Mouse (Mus musculus): ENCODE results near the gene Cep104. TPM values are rescaled to one million over a fixed set of nuclear protein-coding genes. Genes with fewer than 3 reads are reported as not detected.

Gene Cep104
- 11.4 and 14.3 TPM in 2 replicates for polyA plus RNA-seq (2014; fragmentation: Nextera tagmentation; extraction: Ambion mirVana)

GRCm38 (mm10) chr4:153974431-153975291 is at the start of gene Cep104, which contains the start of gene Dffb:
Gene Cep104, plus strand, starts transcription at chr4:153975194.
Gene Dffb, minus strand, starts transcription at chr4:153975126.
- peak; percentile 91 for ATAC-seq (replicated peaks; ENCODE audit: insufficient number of reproducible peaks, low FRiP score, low TSS enrichment)
- H3K9me3 ChIP-seq (replicated peaks; ENCODE audit: control insufficient read depth, low read length): no peaks in the 10 kb centered on the region
- 1% methylated on average over 68 of the region's 68 CpGs for WGBS (ENCODE audit: insufficient replicate concordance)
- H3K36me3 ChIP-seq (ENCODE audit: control insufficient read depth, insufficient read depth, low read length): peaks cover 6% of the 10 kb centered on the region
- H3K4me2 ChIP-seq: peak within 1 kb of the TSS; percentile 96
- peaks cover 4% of the 10 kb centered on the region for H3K4me1 ChIP-seq (ENCODE audit: control insufficient read depth, insufficient read depth, low read length)
- no peaks in the 10 kb centered on the region for H3K27me3 ChIP-seq (ENCODE audit: control insufficient read depth, insufficient read depth, low read length)
- H3K9ac ChIP-seq (ENCODE audit: low read depth, low read length): peak within 1 kb of the TSS; percentile 90
- peak within 1 kb of the TSS; percentile 84 for H3K4me3 ChIP-seq (ENCODE audit: low read depth, low read length)
- H3K27ac ChIP-seq (ENCODE audit: low read depth, low read length): no peak within 1 kb of the TSS; the same call in 1 of the 2 replicates

GRCm38 (mm10) chr4:153928772-153929299 is 46.2 kb upstream of the Cep104 start:
- H3K27ac ChIP-seq (ENCODE audit: low read depth, low read length): no peak overlapping the region
- H3K4me3 ChIP-seq (ENCODE audit: low read depth, low read length): no peak overlapping the region
- no peaks in the 10 kb centered on the region for H3K4me1 ChIP-seq (ENCODE audit: control insufficient read depth, insufficient read depth, low read length)
- H3K27me3 ChIP-seq (ENCODE audit: control insufficient read depth, insufficient read depth, low read length): no peaks in the 10 kb centered on the region
- 81% methylated on average over 11 of the region's 11 CpGs for WGBS (ENCODE audit: insufficient replicate concordance)
- no peaks in the 10 kb centered on the region for H3K36me3 ChIP-seq (ENCODE audit: control insufficient read depth, insufficient read depth, low read length)
- H3K4me2 ChIP-seq: no peak overlapping the region
- ATAC-seq (replicated peaks; ENCODE audit: insufficient number of reproducible peaks, low FRiP score, low TSS enrichment): no peak
- H3K9me3 ChIP-seq (replicated peaks; ENCODE audit: control insufficient read depth, low read length): no peaks in the 10 kb centered on the region
- H3K9ac ChIP-seq (ENCODE audit: low read depth, low read length): no peak overlapping the region

DNA sequence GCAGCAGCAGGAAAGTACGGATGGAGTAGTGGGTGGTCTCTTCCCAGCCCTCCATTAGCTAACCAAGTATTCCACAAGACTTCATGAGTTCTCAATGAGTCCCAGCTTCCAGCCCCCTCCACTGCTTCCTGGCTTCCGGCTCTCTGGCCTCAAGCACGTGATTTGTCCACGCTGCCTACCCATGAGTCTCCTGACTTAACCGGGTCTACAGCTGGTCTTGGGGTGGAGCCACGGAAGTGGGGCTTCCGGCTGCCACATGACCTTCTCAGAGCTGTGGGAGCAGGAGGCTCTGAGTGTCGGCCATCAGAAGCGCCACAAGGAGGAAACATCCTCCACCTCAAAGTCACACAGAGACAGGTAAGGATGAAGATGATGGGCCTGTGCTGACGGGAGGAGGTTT is 45.6 kb upstream of the Cep104 start:
- H3K4me1 ChIP-seq (ENCODE audit: control insufficient read depth, insufficient read depth, low read length): no peaks in the 10 kb centered on the region
- WGBS (ENCODE audit: insufficient replicate concordance): 64% methylated on average over 10 of the region's 10 CpGs

DNA sequence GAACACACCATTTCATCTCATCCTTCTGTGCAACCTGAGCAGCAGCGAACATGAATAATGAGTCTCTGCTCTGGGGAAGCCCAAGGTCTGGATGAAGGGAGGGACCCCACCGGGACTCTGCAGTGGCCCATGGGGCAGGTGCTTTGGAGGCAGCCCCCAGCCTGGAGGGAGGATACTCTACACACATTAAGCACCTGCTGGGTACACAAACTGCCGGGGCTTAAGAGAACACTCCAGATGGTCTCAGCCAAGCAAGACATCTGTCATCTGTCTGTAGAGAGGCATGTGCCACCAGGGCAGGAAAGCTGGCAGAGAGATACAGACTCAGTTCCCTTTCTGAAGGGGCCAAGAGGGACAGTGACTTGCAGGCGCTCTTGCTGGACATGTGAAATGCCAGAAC is 45.1 kb upstream of the Cep104 start:
- Histone ChIP-seq H3K9ac (ENCODE audit: low read depth, low read length) (no peak overlapping the region), H3K27ac (ENCODE audit: low read depth, low read length) (no peak overlapping the region), H3K4me1 (ENCODE audit: control insufficient read depth, insufficient read depth, low read length) (no peaks in the 10 kb centered on the region), H3K9me3 (replicated peaks; ENCODE audit: control insufficient read depth, low read length) (no peaks in the 10 kb centered on the region), H3K4me2 (no peak overlapping the region), H3K36me3 (ENCODE audit: control insufficient read depth, insufficient read depth, low read length) (no peaks in the 10 kb centered on the region), H3K4me3 (ENCODE audit: low read depth, low read length) (no peak overlapping the region), H3K27me3 (ENCODE audit: control insufficient read depth, insufficient read depth, low read length) (no peaks in the 10 kb centered on the region)
- WGBS (ENCODE audit: insufficient replicate concordance): 73% methylated on average over 4 of the region's 4 CpGs
- ATAC-seq (replicated peaks; ENCODE audit: insufficient number of reproducible peaks, low FRiP score, low TSS enrichment): no peak

More for the DNA sequence above, 45.6 kb upstream of the Cep104 start:
- H3K4me2 ChIP-seq: no peak overlapping the region
- H3K27me3 ChIP-seq (ENCODE audit: control insufficient read depth, insufficient read depth, low read length): no peaks in the 10 kb centered on the region
- H3K27ac ChIP-seq (ENCODE audit: low read depth, low read length): no peak overlapping the region
- no peak for ATAC-seq (replicated peaks; ENCODE audit: insufficient number of reproducible peaks, low FRiP score, low TSS enrichment)
- H3K4me3 ChIP-seq (ENCODE audit: low read depth, low read length): no peak overlapping the region
- H3K36me3 ChIP-seq (ENCODE audit: control insufficient read depth, insufficient read depth, low read length): no peaks in the 10 kb centered on the region
- H3K9me3 ChIP-seq (replicated peaks; ENCODE audit: control insufficient read depth, low read length): no peaks in the 10 kb centered on the region
- no peak overlapping the region for H3K9ac ChIP-seq (ENCODE audit: low read depth, low read length)

DNA sequence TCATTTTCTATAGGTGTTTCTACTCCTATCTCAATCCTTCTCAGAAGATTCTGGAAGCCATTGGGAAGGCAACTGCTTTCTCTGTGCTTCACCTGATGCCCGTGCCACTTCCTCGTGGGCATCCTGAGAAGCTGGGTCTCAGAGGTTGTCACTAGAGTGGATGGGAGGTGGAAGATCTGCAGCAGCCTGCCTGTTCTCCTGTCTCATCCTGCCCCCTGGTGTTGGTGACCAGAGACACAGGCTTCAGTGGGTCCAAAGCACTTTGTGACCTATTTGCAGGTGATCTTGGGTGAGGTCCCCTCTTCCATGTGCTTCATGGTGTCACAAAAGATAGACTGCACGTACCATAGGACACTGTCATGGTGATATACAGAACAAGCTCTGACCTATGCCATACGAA is 31.8 kb upstream of the Cep104 start:
- H3K36me3 ChIP-seq (ENCODE audit: control insufficient read depth, insufficient read depth, low read length): no peaks in the 10 kb centered on the region

DNA sequence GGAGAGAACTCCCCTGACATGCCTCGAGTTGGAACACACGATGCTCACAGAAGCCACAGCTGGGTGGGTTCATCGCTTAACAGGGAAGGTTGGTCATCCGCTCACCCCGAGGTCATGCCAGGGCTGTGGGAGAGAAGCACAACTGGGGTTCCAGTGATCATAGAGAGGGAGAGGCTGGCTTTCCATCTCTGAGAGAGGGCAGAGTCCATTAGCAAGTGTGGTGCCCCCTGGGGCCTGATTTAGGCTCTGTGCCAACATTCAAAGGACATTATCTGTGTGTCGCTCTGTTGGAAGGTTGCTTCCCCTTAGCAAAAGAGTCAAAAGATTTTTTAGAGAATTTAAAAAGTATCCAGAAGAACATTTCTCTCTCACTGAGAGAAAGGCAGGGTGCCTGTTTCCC is 30.7 kb upstream of the Cep104 start:
- no peaks in the 10 kb centered on the region for H3K9me3 ChIP-seq (replicated peaks; ENCODE audit: control insufficient read depth, low read length)
- H3K36me3 ChIP-seq (ENCODE audit: control insufficient read depth, insufficient read depth, low read length): no peaks in the 10 kb centered on the region
- no peak overlapping the region for H3K4me2 ChIP-seq
- no peak overlapping the region for H3K9ac ChIP-seq (ENCODE audit: low read depth, low read length)
- no peak for ATAC-seq (replicated peaks; ENCODE audit: insufficient number of reproducible peaks, low FRiP score, low TSS enrichment)
- 0 out of 2 replicates have a peak, but pooled peaks cover 4% of the 10 kb centered on the region for H3K27me3 ChIP-seq (ENCODE audit: control insufficient read depth, insufficient read depth, low read length)
- no peak overlapping the region for H3K4me3 ChIP-seq (ENCODE audit: low read depth, low read length)
- WGBS (ENCODE audit: insufficient replicate concordance): 46% methylated on average over 6 of the region's 6 CpGs
- H3K27ac ChIP-seq (ENCODE audit: low read depth, low read length): no peak overlapping the region
- H3K4me1 ChIP-seq (ENCODE audit: control insufficient read depth, insufficient read depth, low read length): no peaks in the 10 kb centered on the region

More for the DNA sequence above, 31.8 kb upstream of the Cep104 start:
- Histone ChIP-seq H3K27ac (ENCODE audit: low read depth, low read length) (no peak overlapping the region), H3K9ac (ENCODE audit: low read depth, low read length) (no peak overlapping the region), H3K27me3 (ENCODE audit: control insufficient read depth, insufficient read depth, low read length) (0 out of 2 replicates have a peak, but pooled peaks cover 7% of the 10 kb centered on the region), H3K4me2 (no peak overlapping the region), H3K9me3 (replicated peaks; ENCODE audit: control insufficient read depth, low read length) (no peaks in the 10 kb centered on the region), H3K4me1 (ENCODE audit: control insufficient read depth, insufficient read depth, low read length) (no peaks in the 10 kb centered on the region), H3K4me3 (ENCODE audit: low read depth, low read length) (no peak overlapping the region)
- 51% methylated on average over 4 of the region's 4 CpGs for WGBS (ENCODE audit: insufficient replicate concordance)
- no peak for ATAC-seq (replicated peaks; ENCODE audit: insufficient number of reproducible peaks, low FRiP score, low TSS enrichment)

DNA sequence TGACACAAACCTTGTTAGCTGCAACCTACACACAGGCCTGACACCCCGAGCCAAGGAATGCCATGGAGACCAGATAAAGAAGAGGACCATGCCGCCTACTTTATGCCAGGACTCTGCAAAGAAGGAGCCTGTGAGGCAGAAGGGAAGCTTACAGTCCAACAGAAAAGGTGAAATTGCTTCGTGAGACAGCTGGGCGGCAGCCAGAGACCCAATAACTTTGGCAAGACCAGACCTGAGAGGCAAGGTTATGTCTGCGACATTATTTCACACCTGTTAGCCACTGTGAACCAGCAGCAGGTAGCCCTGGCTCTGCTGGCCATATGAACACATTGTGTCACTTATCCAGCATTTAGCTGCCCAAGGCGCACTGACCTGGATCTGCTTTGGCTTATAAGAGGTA is 29.3 kb upstream of the Cep104 start:
- Histone ChIP-seq H3K27me3 (ENCODE audit: control insufficient read depth, insufficient read depth, low read length) (peaks cover 4% of the 10 kb centered on the region), H3K36me3 (ENCODE audit: control insufficient read depth, insufficient read depth, low read length) (no peaks in the 10 kb centered on the region), H3K9me3 (replicated peaks; ENCODE audit: control insufficient read depth, low read length) (no peaks in the 10 kb centered on the region), H3K4me1 (ENCODE audit: control insufficient read depth, insufficient read depth, low read length) (no peaks in the 10 kb centered on the region), H3K4me2 (no peak overlapping the region), H3K9ac (ENCODE audit: low read depth, low read length) (no peak overlapping the region), H3K27ac (ENCODE audit: low read depth, low read length) (no peak overlapping the region), H3K4me3 (ENCODE audit: low read depth, low read length) (no peak overlapping the region)
- ATAC-seq (replicated peaks; ENCODE audit: insufficient number of reproducible peaks, low FRiP score, low TSS enrichment): no peak
- WGBS (ENCODE audit: insufficient replicate concordance): 82% methylated on average over 6 of the region's 6 CpGs

DNA sequence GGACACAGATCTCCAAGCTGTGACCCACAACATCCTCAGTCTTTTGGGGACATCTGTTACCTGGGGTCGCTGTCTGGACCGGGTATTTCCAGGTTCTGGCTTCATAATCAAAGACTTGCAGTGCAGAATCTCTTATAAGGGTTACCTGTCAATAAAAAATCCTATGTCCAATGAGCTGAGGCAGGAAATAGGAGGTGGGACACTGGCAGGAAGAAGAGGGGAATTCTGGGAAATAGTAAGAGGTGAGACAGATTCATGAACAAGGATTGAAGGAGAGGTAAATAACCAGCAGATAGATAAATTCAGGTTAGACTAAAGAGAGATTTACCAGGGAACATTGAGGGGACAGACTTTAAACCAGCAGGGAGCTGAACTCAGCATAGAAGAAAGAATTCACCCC is 24.6 kb upstream of the Cep104 start:
- no peak overlapping the region for H3K4me2 ChIP-seq
- peaks cover 6% of the 10 kb centered on the region for H3K27me3 ChIP-seq (ENCODE audit: control insufficient read depth, insufficient read depth, low read length)

More for the DNA sequence above, 24.6 kb upstream of the Cep104 start:
- 60% methylated on average over 2 of the region's 2 CpGs for WGBS (ENCODE audit: insufficient replicate concordance)
- Histone ChIP-seq H3K36me3 (ENCODE audit: control insufficient read depth, insufficient read depth, low read length) (no peaks in the 10 kb centered on the region), H3K9ac (ENCODE audit: low read depth, low read length) (no peak overlapping the region), H3K4me3 (ENCODE audit: low read depth, low read length) (no peak overlapping the region), H3K27ac (ENCODE audit: low read depth, low read length) (no peak overlapping the region), H3K4me1 (ENCODE audit: control insufficient read depth, insufficient read depth, low read length) (no peaks in the 10 kb centered on the region), H3K9me3 (replicated peaks; ENCODE audit: control insufficient read depth, low read length) (no peaks in the 10 kb centered on the region)
- ATAC-seq (replicated peaks; ENCODE audit: insufficient number of reproducible peaks, low FRiP score, low TSS enrichment): no peak

Data from heart, embryonic 11.5 days (tissue).